Mouse (Mus musculus) ES-Bruce4 (cell line): Measurements from ENCODE around the gene Gm17455. TPM values are rescaled to one million over a fixed set of nuclear protein-coding genes. Genes with fewer than 3 reads are reported as not detected.

ENCODE experiments used
- H3K27ac ChIP-seq: 2 replicates; pipeline ENCODE4 v1.5.1; 2012; ENCODE audit warnings: low read length, inconsistent platforms; ENCODE audit not compliant: insufficient read depth
- H3K27me3 ChIP-seq: 2 replicates; pipeline ENCODE4 v1.6.1; 2012; ENCODE audit warnings: mild to moderate bottlenecking, low read length, inconsistent platforms; ENCODE audit not compliant: control insufficient read depth, poor library complexity, insufficient read depth, severe bottlenecking
- H3K36me3 ChIP-seq: 2 replicates; pipeline ENCODE4 v1.6.1; 2012; ENCODE audit warnings: inconsistent platforms, mild to moderate bottlenecking, low read length, moderate library complexity; ENCODE audit not compliant: control insufficient read depth, poor library complexity, insufficient read depth, severe bottlenecking
- H3K4me1 ChIP-seq: one replicate; pipeline ENCODE4 v1.8.1; 2011; ENCODE audit warnings: low read length; ENCODE audit not compliant: control insufficient read depth, insufficient read depth
- H3K4me3 ChIP-seq: 2 replicates; pipeline ENCODE4 v1.5.1; 2011; ENCODE audit warnings: low read depth, mild to moderate bottlenecking, low read length
- H3K9ac ChIP-seq: 2 replicates; pipeline ENCODE4 v1.6.1; 2012; ENCODE audit warnings: low read depth, mild to moderate bottlenecking, inconsistent platforms; ENCODE audit not compliant: poor library complexity, severe bottlenecking
- H3K9me3 ChIP-seq: replicated peaks from 2 replicates; pipeline ENCODE4 v1.6.1; 2012; ENCODE audit warnings: mild to moderate bottlenecking, low read length, inconsistent platforms; ENCODE audit not compliant: control insufficient read depth, poor library complexity, insufficient read depth, severe bottlenecking
- CTCF ChIP-seq: IDR thresholded peaks from one replicate; pipeline ENCODE4 v1.8.1; 2011; ENCODE audit warnings: low read depth, low read length
- EP300 ChIP-seq: IDR thresholded peaks from 2 replicates; pipeline ENCODE4 v1.6.1; 2011; ENCODE audit warnings: low read depth, low read length; ENCODE audit not compliant: insufficient read depth
- POLR2A ChIP-seq: IDR thresholded peaks from one replicate; pipeline ENCODE4 v1.8.1; 2011; ENCODE audit warnings: low read length; ENCODE audit not compliant: insufficient read depth
- polyA plus RNA-seq: library from polyadenylated mRNA; stranded (reverse); fragments of >200 nt; gene quantifications from 2 replicates; pipeline ENCODE4 v1.2.4, GENCODE M21; 2011; ENCODE audit warnings: low read depth; ENCODE audit not compliant: missing spikeins, insufficient read depth, insufficient read length

The Gm17455 gene
- polyA plus RNA-seq, 1 experiment, result not detected

DNA sequence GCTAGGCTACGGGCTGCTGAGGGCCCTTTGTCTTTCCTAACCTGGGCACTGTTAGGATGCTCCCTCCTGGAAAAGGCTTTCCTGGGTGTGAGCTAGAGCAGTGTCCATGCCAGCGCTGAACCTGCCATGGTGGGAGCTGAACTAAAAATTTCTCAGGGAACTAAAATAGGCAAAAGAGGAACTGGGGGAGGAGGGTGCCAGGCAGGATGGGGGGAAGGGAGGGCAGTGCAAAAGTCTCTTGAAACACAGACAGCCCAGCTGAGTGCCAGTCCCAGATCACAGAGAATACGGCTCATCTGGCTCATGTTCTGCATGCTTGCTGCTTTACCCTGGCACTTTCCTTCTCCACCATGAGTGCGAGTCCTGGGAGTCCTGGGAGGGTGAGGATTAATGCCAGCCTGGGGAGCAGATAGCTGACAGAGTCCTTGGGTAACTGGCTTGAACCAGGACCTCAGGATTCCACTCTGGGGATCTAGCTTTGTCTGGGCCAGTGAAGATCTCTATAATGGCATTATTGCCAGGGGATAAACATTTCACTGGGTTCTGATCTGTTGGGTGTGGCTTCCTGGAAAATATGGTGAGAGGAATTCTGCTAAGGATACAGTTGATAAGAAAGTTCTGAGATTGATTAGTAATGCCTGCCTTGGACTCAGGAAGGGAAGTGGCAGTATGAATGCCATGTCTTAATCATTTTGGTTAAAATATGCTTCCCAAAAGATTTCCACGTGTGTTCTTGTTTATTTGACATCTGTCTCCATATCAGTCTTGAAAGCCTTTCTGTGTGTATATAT, 27.7 kb upstream of the Gm17455 start:
- TF ChIP-seq EP300, result no peak
- TF ChIP-seq CTCF, result no peak
- TF ChIP-seq POLR2A, result no peak

GRCm38 (mm10) chr10:60373543-60373936, 26.0 kb upstream of the Gm17455 start:
- Histone ChIP-seq H3K9me3 (no peaks in the 10 kb centered on the region), H3K4me3 (no peak overlapping the region), H3K27ac (no peak overlapping the region), H3K36me3 (no peaks in the 10 kb centered on the region), H3K27me3 (no peaks in the 10 kb centered on the region), H3K4me1 (no peaks in the 10 kb centered on the region), H3K9ac (no peak overlapping the region)
- no peak for TF ChIP-seq EP300
- TF ChIP-seq CTCF, result no peak
- no peak for TF ChIP-seq POLR2A

More for the DNA sequence above, 27.7 kb upstream of the Gm17455 start:
- Histone ChIP-seq H3K4me3 (no peak overlapping the region), H3K36me3 (no peaks in the 10 kb centered on the region), H3K27me3 (no peaks in the 10 kb centered on the region), H3K9ac (no peak overlapping the region), H3K9me3 (no peaks in the 10 kb centered on the region), H3K27ac (no peak overlapping the region), H3K4me1 (no peaks in the 10 kb centered on the region)

DNA sequence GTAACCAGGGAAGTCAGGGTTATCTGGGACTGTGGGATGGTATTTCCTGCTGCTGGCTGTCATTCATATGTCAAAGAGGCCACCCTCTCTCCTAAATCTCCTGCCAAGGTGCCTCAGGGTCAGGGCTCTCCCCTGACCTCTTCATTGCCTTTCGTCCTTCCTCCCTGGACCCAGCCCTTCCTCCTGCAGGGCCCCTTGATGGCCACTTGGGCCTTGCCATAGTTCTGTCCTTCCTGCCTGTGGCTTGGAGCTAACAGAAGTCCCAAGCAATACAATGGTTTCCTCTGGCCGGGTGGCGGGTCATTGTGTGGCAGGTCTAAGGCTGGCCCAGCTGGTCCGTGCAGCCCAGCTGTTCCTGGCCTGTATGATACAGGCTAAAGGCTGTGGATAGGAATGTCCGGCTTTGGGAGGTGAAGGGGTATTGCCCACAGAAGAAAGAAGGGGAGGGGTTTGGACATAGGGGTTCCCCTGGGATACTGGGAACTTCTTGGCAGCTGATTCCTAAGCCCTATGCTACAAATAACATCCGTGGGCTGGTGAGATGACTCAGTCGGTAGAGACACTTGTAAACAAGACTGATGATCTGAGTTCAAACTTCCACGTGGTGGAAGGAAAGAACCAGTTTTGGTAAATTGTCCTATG, 25.5 kb upstream of the Gm17455 start:
- Histone ChIP-seq H3K9ac (no peak overlapping the region), H3K4me3 (no peak overlapping the region), H3K27me3 (no peaks in the 10 kb centered on the region), H3K27ac (no peak overlapping the region), H3K36me3 (no peaks in the 10 kb centered on the region), H3K4me1 (no peaks in the 10 kb centered on the region), H3K9me3 (no peaks in the 10 kb centered on the region)
- TF ChIP-seq POLR2A, result no peak
- TF ChIP-seq EP300, result no peak
- TF ChIP-seq CTCF, result no peak

GRCm38 (mm10) chr10:60376704-60377103, 22.8 kb upstream of the Gm17455 start:
- H3K27me3 ChIP-seq, result no peaks in the 10 kb centered on the region
- no peak overlapping the region for H3K27ac ChIP-seq
- no peaks in the 10 kb centered on the region for H3K9me3 ChIP-seq
- H3K4me1 ChIP-seq, result no peaks in the 10 kb centered on the region
- no peaks in the 10 kb centered on the region for H3K36me3 ChIP-seq
- TF ChIP-seq EP300 (no peak), CTCF (no peak), POLR2A (no peak)
- no peak overlapping the region for H3K4me3 ChIP-seq
- no peak overlapping the region for H3K9ac ChIP-seq

DNA sequence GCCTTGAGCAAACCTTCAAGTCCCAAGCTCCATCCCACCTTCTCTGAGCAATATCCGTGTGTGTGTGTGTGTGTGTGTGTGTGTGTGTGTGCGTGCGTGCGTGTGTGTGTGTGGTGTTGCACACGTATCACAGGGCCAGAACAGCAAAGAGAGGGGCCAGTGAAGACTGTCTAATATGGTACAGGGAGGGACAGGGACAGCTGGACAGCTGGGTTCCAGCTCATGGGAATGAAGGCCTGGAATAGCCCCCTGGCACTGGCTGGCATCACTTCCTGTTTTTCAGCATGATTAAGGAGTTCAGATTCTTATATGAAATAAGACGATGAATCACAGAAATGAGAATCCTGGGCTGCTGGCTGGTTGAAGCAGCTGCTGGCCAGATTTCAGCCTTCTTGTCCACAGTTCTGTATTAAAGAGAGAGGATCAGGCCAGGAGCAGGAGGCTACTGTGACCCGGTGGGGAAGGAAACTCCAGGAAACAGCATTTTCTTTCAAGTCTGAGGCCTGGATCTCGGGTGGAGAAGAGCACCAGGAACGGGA, 20.0 kb upstream of the Gm17455 start:
- TF ChIP-seq EP300, result no peak
- TF ChIP-seq POLR2A, result no peak
- TF ChIP-seq CTCF, result no peak
- no peaks in the 10 kb centered on the region for H3K9me3 ChIP-seq
- no peak overlapping the region for H3K9ac ChIP-seq
- H3K36me3 ChIP-seq, result no peaks in the 10 kb centered on the region
- no peaks in the 10 kb centered on the region for H3K27me3 ChIP-seq
- H3K4me1 ChIP-seq, result no peaks in the 10 kb centered on the region
- no peak overlapping the region for H3K4me3 ChIP-seq
- H3K27ac ChIP-seq, result no peak overlapping the region

DNA sequence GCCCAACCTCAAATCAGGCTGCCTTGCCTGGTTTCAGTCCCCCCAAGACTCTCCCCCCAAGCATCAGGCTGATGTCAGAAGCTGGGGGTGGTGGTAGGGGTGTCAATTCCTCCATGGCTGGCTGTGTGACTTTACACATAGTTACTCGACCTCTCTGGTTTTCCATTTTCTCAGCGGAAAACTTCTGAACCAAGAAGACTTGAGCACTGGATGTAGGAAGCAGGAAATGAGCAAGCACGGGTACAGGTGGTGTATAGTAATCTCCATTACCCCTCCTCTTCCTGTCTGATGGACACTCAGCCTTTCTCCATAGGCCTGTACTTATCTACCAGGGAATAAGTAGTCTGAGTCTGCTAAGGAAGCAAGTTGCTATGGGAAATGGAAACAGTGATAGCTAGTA, 19.3 kb upstream of the Gm17455 start:
- Histone ChIP-seq H3K27ac (no peak overlapping the region), H3K4me1 (no peaks in the 10 kb centered on the region), H3K9ac (no peak overlapping the region), H3K36me3 (no peaks in the 10 kb centered on the region), H3K4me3 (no peak overlapping the region), H3K9me3 (no peaks in the 10 kb centered on the region), H3K27me3 (no peaks in the 10 kb centered on the region)
- no peak for TF ChIP-seq CTCF
- no peak for TF ChIP-seq EP300
- no peak for TF ChIP-seq POLR2A
